Comparison of ENCODE assay signal across 18 mouse cellular contexts in genomic region chr5:98951566-98951965, GRCm38 (mm10).
"Had no signal": no experiment of that assay in that cellular context is flagged by ENCODE, and none has a peak within 500 bp of the region (broad histone marks: within the 10 kb centered on the region; RNA-seq: fewer than 3 reads in every experiment).

No protein-coding gene starts in this region.

- H3K4me1 ChIP-seq: lung, embryonic 15.5 days; megakaryocyte, embryonic 14.5 days; midbrain, embryonic 15.5 days; neural tube, embryonic 13.5 days; neural tube, embryonic 15.5 days; stomach, embryonic 15.5 days had no signal

- H3K9me3 ChIP-seq: lung, embryonic 15.5 days; midbrain, embryonic 15.5 days; neural tube, embryonic 13.5 days; neural tube, embryonic 15.5 days; stomach, embryonic 15.5 days had no signal

- H3K9ac ChIP-seq: lung, embryonic 15.5 days; midbrain, embryonic 13.5 days; midbrain, embryonic 15.5 days; neural tube, embryonic 13.5 days; neural tube, embryonic 15.5 days; stomach, embryonic 15.5 days had no signal

- H3K27me3 ChIP-seq: lung, embryonic 15.5 days; megakaryocyte, embryonic 14.5 days; midbrain, embryonic 13.5 days; midbrain, embryonic 15.5 days; neural tube, embryonic 13.5 days; neural tube, embryonic 15.5 days; stomach, embryonic 15.5 days had no signal

- H3K27ac ChIP-seq: lung, embryonic 15.5 days; macrophage; midbrain, embryonic 13.5 days; midbrain, embryonic 15.5 days; neural tube, embryonic 13.5 days; neural tube, embryonic 15.5 days; stomach, embryonic 15.5 days; stomach, postnatal 0 days had no signal

- DNase-seq: lung, adult 2 months; lung, postnatal 14 days; lung, postnatal 36 days; right cerebral cortex, postnatal 14 days; thymus, adult 2 months; thymus, postnatal 25 days; thymus, postnatal 4 days had no signal

- H3K36me3 ChIP-seq: lung, embryonic 15.5 days; midbrain, embryonic 13.5 days; midbrain, embryonic 15.5 days; neural tube, embryonic 13.5 days; neural tube, embryonic 15.5 days; stomach, embryonic 15.5 days had no signal

- ATAC-seq: lung, postnatal 0 days; midbrain, embryonic 13.5 days; midbrain, embryonic 15.5 days had no signal

- H3K4me2 ChIP-seq: lung, embryonic 15.5 days; midbrain, embryonic 11.5 days; midbrain, embryonic 13.5 days; midbrain, embryonic 15.5 days; neural tube, embryonic 13.5 days; neural tube, embryonic 15.5 days; stomach, embryonic 15.5 days had no signal

- H3K4me3 ChIP-seq: lung, embryonic 15.5 days; megakaryocyte, embryonic 14.5 days; midbrain, embryonic 13.5 days; midbrain, embryonic 15.5 days; neural tube, embryonic 13.5 days; neural tube, embryonic 15.5 days; stomach, embryonic 15.5 days had no signal
